Mouse (Mus musculus): ENCODE measurements at regions not wholly inside any gene's neighbourhood (a gene's known extent, or its start where the extent isn't known, plus 50 kb on each side); places are given as distances from the start of the nearest gene placed in this dataset.

DNA sequence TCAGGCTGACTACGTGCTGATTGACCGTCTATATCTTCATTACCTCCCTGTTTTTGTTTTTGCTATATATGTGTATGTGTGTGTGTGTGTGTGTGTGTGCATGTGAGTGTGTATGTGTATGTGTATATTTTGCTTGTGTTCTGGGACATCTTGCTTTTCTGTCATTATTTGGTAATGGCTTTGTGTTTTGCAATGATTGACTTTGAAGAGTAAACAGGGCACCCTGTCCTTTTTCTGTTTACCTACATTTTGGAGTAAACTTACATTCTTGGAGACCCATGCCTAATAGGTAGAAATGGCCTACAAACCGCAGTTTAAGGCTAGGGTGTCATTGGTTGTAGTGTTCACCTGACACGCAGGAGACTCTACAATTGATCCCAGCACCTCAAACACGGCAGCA, 177.5 kb upstream of the Tmem72 start:
- TF ChIP-seq CTCF (IDR thresholded peaks at IDR 0.05) (no peak), POLR2A (IDR thresholded peaks at IDR 0.05; ENCODE audit: insufficient read depth, low read depth, low read length) (no peak), EP300 (IDR thresholded peaks at IDR 0.05; ENCODE audit: insufficient read depth, low read depth, low read length) (no peak)

Measured in heart, adult 2 months (tissue).